Mouse (Mus musculus): ENCODE results near the gene Spi1.

Gene Spi1

GRCm38 (mm10) chr2:91051917-91052316 lies 30.3 kb upstream of the Spi1 start:
- TF ChIP-seq NANOG (IDR thresholded peaks at IDR 0.05; ENCODE audit: borderline replicate concordance, low read length) (no peak), CTCF (conservative IDR thresholded peaks at IDR 0.05; ENCODE audit: low read length) (no peak), POU5F1 (IDR thresholded peaks at IDR 0.05; ENCODE audit: borderline replicate concordance, low read length) (no peak)
- Histone ChIP-seq H3K4me1 (replicated peaks; ENCODE audit: low read depth, low read length) (peaks cover 50% of the 10 kb centered on the region), H3K4me3 (replicated peaks; ENCODE audit: low read length) (no peak overlapping the region), H3K36me3 (ENCODE audit: insufficient read depth, low read length) (peaks cover 29% of the 10 kb centered on the region), H3K27me3 (ENCODE audit: insufficient read depth, low read length) (no peaks in the 10 kb centered on the region), H3K9me3 (ENCODE audit: low read length) (no peaks in the 10 kb centered on the region)

DNA sequence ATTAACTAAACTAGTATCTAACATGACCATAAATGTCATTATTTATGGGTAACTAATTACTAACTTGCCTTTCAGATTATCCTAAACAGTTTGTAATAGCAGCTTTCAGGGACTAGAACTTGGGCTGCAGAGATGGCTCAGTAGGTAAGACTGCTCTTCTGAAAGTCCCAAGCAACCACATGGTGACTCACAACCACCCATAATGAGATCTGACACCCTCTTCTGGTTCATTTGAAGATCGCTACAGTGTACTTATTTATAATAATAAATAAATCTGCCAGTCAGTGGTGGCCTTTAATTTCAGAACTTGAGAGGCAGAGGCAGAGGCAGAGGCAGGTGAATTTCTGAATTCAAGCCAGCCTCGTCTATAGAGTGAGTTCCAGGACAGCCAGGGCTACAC lies 29.4 kb upstream of the Spi1 start:
- Histone ChIP-seq H3K27me3 (ENCODE audit: insufficient read depth, low read length) (no peaks in the 10 kb centered on the region), H3K9me3 (ENCODE audit: low read length) (no peaks in the 10 kb centered on the region), H3K36me3 (ENCODE audit: insufficient read depth, low read length) (peaks cover 38% of the 10 kb centered on the region), H3K4me3 (replicated peaks; ENCODE audit: low read length) (no peak overlapping the region), H3K4me1 (replicated peaks; ENCODE audit: low read depth, low read length) (peaks cover 43% of the 10 kb centered on the region)
- TF ChIP-seq CTCF (conservative IDR thresholded peaks at IDR 0.05; ENCODE audit: low read length) (no peak), NANOG (IDR thresholded peaks at IDR 0.05; ENCODE audit: borderline replicate concordance, low read length) (no peak), POU5F1 (IDR thresholded peaks at IDR 0.05; ENCODE audit: borderline replicate concordance, low read length) (no peak)

GRCm38 (mm10) chr2:91053181-91053933 lies 28.8 kb upstream of the Spi1 start:
- peaks cover 44% of the 10 kb centered on the region for H3K36me3 ChIP-seq (ENCODE audit: insufficient read depth, low read length)
- H3K9me3 ChIP-seq (ENCODE audit: low read length): no peaks in the 10 kb centered on the region
- H3K4me3 ChIP-seq (replicated peaks; ENCODE audit: low read length): peak overlapping the region; percentile 98
- no peaks in the 10 kb centered on the region for H3K27me3 ChIP-seq (ENCODE audit: insufficient read depth, low read length)
- no peak for TF ChIP-seq CTCF (conservative IDR thresholded peaks at IDR 0.05; ENCODE audit: low read length)
- no peak for TF ChIP-seq NANOG (IDR thresholded peaks at IDR 0.05; ENCODE audit: borderline replicate concordance, low read length)
- no peak for TF ChIP-seq POU5F1 (IDR thresholded peaks at IDR 0.05; ENCODE audit: borderline replicate concordance, low read length)
- H3K4me1 ChIP-seq (replicated peaks; ENCODE audit: low read depth, low read length): peaks cover 36% of the 10 kb centered on the region

DNA sequence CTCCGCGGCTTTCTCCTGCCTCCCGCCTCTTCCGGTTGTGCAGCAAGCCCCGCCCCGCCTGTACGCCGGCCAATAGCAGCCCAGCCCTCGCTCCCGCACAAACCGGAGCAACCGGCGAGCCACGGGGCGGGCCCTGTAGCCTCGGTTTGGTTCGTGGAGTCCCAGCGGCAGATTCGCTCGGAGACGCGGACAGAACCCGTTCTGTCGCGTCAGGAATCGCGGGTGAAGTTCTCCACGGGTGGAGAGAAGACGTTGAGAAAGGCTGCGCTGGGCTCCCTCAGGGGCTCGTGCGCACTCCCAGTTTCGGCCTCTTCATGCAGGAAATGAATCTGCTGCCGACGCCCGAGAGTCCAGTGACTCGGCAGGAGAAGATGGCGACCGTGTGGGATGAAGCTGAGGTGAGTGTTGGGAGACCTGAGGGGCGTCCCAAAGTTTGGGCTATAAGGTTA lies 28.2 kb upstream of the Spi1 start, which contains the start of gene Psmc3:
Gene Psmc3 (plus strand): TSS at position 76 of the 449 bp plus-strand sequence.
- Histone ChIP-seq H3K4me1 (replicated peaks; ENCODE audit: low read depth, low read length) (peaks cover 32% of the 10 kb centered on the region), H3K36me3 (ENCODE audit: insufficient read depth, low read length) (peaks cover 50% of the 10 kb centered on the region), H3K9me3 (ENCODE audit: low read length) (no peaks in the 10 kb centered on the region), H3K4me3 (replicated peaks; ENCODE audit: low read length) (peak within 1 kb of the TSS; percentile 98), H3K27me3 (ENCODE audit: insufficient read depth, low read length) (no peaks in the 10 kb centered on the region)
- TF ChIP-seq NANOG (IDR thresholded peaks at IDR 0.05; ENCODE audit: borderline replicate concordance, low read length) (no peak), POU5F1 (IDR thresholded peaks at IDR 0.05; ENCODE audit: borderline replicate concordance, low read length) (no peak), CTCF (conservative IDR thresholded peaks at IDR 0.05; ENCODE audit: low read length) (no peak)

- TF ChIP-seq POU5F1 (IDR thresholded peaks at IDR 0.05; ENCODE audit: borderline replicate concordance, low read length) (no peak), CTCF (conservative IDR thresholded peaks at IDR 0.05; ENCODE audit: low read length) (no peak), NANOG (IDR thresholded peaks at IDR 0.05; ENCODE audit: borderline replicate concordance, low read length) (no peak)
- Histone ChIP-seq H3K9me3 (ENCODE audit: low read length) (no peaks in the 10 kb centered on the region), H3K36me3 (ENCODE audit: insufficient read depth, low read length) (peaks cover 88% of the 10 kb centered on the region)
Measured at GRCm38 (mm10) chr2:91058435-91058834, 23.8 kb upstream of the Spi1 start.

GRCm38 (mm10) chr2:91059376-91059775 lies 22.8 kb upstream of the Spi1 start:
- TF ChIP-seq POU5F1 (IDR thresholded peaks at IDR 0.05; ENCODE audit: borderline replicate concordance, low read length) (no peak), CTCF (conservative IDR thresholded peaks at IDR 0.05; ENCODE audit: low read length) (no peak), NANOG (IDR thresholded peaks at IDR 0.05; ENCODE audit: borderline replicate concordance, low read length) (no peak)

More at GRCm38 (mm10) chr2:91058435-91058834, 23.8 kb upstream of the Spi1 start:
- Histone ChIP-seq H3K27me3 (ENCODE audit: insufficient read depth, low read length) (no peaks in the 10 kb centered on the region), H3K4me3 (replicated peaks; ENCODE audit: low read length) (no peak overlapping the region), H3K4me1 (replicated peaks; ENCODE audit: low read depth, low read length) (peaks cover 50% of the 10 kb centered on the region)

GRCm38 (mm10) chr2:91060544-91061355 lies 21.4 kb upstream of the Spi1 start:
- no peaks in the 10 kb centered on the region for H3K27me3 ChIP-seq (ENCODE audit: insufficient read depth, low read length)
- H3K4me3 ChIP-seq (replicated peaks; ENCODE audit: low read length): 0 out of 2 replicates have a peak overlapping the region, but pooled peaks have one; percentile 3
- H3K9me3 ChIP-seq (ENCODE audit: low read length): no peaks in the 10 kb centered on the region
- peaks cover 97% of the 10 kb centered on the region for H3K36me3 ChIP-seq (ENCODE audit: insufficient read depth, low read length)
- no peak for TF ChIP-seq POU5F1 (IDR thresholded peaks at IDR 0.05; ENCODE audit: borderline replicate concordance, low read length)
- TF ChIP-seq CTCF (conservative IDR thresholded peaks at IDR 0.05; ENCODE audit: low read length): peak; percentile 29; the same call in 1 of the 2 replicates
- no peak for TF ChIP-seq NANOG (IDR thresholded peaks at IDR 0.05; ENCODE audit: borderline replicate concordance, low read length)
- peaks cover 57% of the 10 kb centered on the region for H3K4me1 ChIP-seq (replicated peaks; ENCODE audit: low read depth, low read length)

More at GRCm38 (mm10) chr2:91059376-91059775, 22.8 kb upstream of the Spi1 start:
- no peaks in the 10 kb centered on the region for H3K27me3 ChIP-seq (ENCODE audit: insufficient read depth, low read length)
- H3K9me3 ChIP-seq (ENCODE audit: low read length): no peaks in the 10 kb centered on the region
- peaks cover 98% of the 10 kb centered on the region for H3K36me3 ChIP-seq (ENCODE audit: insufficient read depth, low read length)
- no peak overlapping the region for H3K4me3 ChIP-seq (replicated peaks; ENCODE audit: low read length)
- peaks cover 56% of the 10 kb centered on the region for H3K4me1 ChIP-seq (replicated peaks; ENCODE audit: low read depth, low read length)

DNA sequence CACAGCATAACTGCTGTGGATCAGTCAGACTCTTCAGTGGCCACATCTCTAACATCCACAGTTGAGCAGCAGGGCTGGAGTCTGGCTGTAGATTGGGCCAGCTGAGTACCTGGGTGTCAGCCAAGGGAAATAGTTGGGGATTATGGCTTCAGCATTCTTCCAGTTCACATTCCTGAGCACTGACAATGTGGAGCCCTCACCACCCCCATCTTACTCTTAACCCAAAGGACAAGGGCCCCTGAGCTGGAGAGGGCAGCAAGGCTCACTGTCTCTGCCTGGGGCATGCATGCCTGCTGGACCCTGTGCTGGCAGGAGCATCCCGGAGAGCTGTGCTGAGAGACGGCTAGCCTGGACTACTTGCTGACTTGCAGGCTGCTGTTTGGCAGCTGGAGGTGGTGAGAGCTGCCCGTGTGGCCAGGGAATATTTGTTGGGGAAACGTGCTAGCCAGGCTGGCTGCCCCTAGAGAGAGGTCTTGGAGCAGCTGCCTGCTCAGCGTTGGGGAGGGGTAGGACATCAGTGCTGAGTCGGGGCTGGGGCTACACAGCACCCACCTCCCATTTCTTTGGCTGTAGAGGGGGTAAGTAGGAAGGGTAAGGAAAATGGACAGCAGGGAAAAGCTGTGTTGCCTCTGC lies 20.2 kb upstream of the Spi1 start:
- peaks cover 91% of the 10 kb centered on the region for H3K36me3 ChIP-seq (ENCODE audit: insufficient read depth, low read length)
- no peak overlapping the region for H3K4me3 ChIP-seq (replicated peaks; ENCODE audit: low read length)
- H3K4me1 ChIP-seq (replicated peaks; ENCODE audit: low read depth, low read length): peaks cover 58% of the 10 kb centered on the region
- no peak for TF ChIP-seq NANOG (IDR thresholded peaks at IDR 0.05; ENCODE audit: borderline replicate concordance, low read length)
- H3K27me3 ChIP-seq (ENCODE audit: insufficient read depth, low read length): no peaks in the 10 kb centered on the region
- no peaks in the 10 kb centered on the region for H3K9me3 ChIP-seq (ENCODE audit: low read length)
